Mouse (Mus musculus): ENCODE data around the gene Wdfy3.
"Not testable (repeated sequence)": the region's sequence is repeated elsewhere in the genome, so short reads cannot be mapped to it uniquely, and the experiment has no call there.

The Wdfy3 gene

GRCm38 (mm10) chr5:102069767-102070413 is at the start of gene Wdfy3:
Gene Wdfy3, minus strand, starts transcription at chr5:102069921.
- DNase-seq (ENCODE audit: inconsistent ontology term) = peak; percentile 96

DNA sequence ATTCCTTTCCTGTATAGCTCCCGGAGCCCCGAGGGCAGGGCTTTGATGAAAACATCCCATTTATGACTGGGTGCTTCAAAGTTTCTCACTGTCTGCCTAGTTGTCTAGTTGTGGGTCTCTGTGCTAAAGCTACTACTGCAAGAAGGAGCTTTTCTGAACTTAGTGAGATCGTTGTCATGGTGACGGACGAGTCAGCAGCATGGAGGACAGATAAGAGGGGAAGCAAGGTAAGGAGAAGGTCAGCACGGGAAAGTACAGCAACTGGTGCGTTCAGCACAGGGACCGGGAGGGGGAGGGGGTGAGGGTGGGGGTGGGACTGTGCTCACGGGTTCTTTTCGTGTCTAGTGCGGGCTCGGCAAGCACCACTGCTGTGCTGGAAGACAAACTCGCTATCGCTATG is 43.3 kb upstream of the Wdfy3 start:
- DNase-seq (ENCODE audit: inconsistent ontology term) = no peak

DNA sequence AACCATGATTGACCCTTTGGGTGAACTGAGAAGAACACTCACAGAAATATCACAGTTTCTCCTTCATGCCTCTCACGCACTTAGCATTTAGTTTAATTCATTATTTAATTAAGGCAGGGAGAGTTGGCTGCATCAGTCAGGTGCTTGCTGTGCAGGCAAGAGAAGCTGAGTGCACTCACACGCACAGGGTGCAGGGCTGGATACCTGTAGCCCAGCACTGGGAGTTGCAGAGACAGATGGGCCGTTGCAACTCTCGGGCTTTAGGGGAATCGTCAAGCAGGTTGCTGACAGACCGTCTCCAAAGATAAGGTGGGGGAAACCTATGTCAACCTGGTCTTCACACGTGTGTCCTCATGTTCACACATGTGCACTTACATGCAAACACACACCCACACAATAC is 42.3 kb upstream of the Wdfy3 start:
- DNase-seq (ENCODE audit: inconsistent ontology term) = no peak

- DNase-seq (ENCODE audit: inconsistent ontology term) = no peak
Observed at GRCm38 (mm10) chr5:102110031-102110430, 40.3 kb upstream of the Wdfy3 start.

GRCm38 (mm10) chr5:102105919-102106318 is 36.2 kb upstream of the Wdfy3 start:
- no peak for DNase-seq (ENCODE audit: inconsistent ontology term)

DNA sequence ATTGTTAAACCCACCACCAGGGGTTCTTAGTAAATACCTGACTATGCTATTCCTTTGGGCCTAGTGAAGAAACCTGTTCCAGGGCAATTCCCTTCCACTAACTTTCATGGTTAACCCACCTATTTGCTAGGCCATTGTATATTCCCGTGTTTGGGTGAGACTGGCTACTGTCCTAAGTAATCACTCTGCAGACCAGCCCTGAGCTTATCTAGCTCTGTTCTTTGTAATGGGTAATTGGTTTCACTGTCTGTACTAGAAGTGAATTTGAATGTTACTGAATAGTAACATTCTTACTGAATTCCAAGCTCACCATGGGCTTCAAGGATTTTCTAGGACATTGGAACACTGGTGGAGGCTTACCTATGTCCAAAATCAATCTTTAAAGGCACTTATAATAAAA is 32.1 kb upstream of the Wdfy3 start:
- DNase-seq (ENCODE audit: inconsistent ontology term) = not testable (repeated sequence)

- no peak for DNase-seq (ENCODE audit: inconsistent ontology term)
Observed at GRCm38 (mm10) chr5:102100246-102101241, 30.8 kb upstream of the Wdfy3 start.

GRCm38 (mm10) chr5:102095576-102095975 is 25.9 kb upstream of the Wdfy3 start:
- no peak for DNase-seq (ENCODE audit: inconsistent ontology term)

DNA sequence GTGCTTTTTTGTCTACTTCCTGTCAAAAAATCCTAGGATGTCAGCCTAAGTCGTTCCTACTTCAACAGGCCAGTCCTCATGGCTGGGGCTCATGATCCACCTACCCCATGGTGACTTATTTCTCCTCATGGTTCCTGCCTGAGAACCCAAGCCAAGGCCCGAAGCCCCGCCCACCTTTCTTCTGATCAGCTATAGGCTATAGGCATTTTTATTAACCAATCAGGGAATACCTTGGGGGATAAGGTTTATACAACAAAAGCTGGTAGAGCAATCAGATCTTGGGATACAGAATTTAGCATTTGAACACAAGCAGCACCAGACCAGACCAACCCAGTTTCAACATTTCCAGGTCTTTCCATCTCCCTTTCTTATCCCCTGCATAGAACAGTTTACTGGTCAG is 21.0 kb upstream of the Wdfy3 start:
- no peak for DNase-seq (ENCODE audit: inconsistent ontology term)

DNA sequence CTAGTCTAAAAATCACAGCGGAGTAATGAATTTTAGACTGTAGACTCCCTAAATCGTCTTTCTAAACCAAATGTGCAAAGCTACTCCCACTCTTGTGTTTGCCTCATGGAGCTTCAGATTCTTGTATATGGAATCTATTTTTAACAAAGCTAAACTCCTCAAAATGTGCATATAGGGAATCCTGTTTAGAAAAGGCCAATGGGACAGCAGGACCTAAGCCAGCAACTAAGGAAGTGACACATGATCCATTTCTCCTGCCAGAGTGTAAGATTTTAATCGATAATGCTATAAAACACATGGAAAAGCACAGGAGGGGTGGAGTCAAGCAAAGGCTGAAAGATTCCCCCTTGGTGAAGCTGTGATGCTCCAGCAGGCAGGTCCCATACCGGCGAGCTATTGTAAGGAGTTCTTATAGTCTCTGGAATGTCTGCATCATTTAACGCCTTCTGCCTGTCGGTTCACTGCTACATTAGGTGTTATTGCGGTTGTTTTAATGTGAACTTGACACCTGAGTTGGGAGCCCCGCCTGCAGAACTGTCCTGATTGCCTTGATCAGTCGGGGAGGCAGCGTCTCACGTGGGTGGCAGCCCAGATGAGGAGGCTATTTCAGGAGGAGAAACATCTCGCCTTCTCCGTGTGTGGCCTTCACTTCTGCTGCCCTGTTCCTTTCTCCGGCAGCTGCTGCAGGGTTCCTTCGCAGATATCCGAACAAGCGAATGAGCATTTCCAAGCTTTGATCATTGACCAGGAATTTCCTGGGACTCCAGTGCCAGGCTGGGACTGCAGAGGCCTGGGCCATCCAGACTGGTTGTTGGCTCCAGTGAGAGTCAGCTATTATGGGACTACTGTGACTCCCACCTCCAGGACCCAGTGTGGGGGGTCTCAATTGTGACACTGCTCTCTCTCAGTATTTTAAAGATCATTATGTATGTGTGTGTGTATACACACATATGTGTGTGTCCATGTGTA is 15.3 kb upstream of the Wdfy3 start:
- DNase-seq (ENCODE audit: inconsistent ontology term) = no peak

GRCm38 (mm10) chr5:102074086-102074485 is 4.4 kb upstream of the Wdfy3 start:
- peak; percentile 50 for DNase-seq (ENCODE audit: inconsistent ontology term)

- DNase-seq (ENCODE audit: inconsistent ontology term) = no peak
Observed at GRCm38 (mm10) chr5:102072057-102072456, 2.3 kb upstream of the Wdfy3 start.

DNA sequence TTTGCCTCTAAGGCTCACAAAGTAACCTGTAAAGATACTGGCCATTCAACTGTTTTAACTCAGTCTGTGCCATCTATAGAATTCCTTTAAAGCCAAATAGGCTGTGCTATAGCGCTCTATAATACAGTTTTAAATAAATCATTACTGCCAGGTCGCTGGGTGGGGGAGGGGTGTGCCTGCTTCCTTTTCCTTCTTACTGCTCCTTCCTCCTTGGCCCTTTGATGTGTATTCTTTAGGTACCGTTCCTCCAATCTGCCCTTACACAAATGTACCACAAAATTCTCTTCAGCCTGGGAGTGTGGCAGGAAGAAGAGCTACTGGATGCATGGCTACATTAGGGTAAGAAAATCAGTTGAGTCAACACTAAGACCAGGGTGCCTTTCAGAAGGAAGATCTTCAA is 1.5 kb upstream of the Wdfy3 start:
- no peak for DNase-seq (ENCODE audit: inconsistent ontology term)

- DNase-seq (ENCODE audit: inconsistent ontology term) = no peak
Observed at GRCm38 (mm10) chr5:102070788-102071187, 1.1 kb upstream of the Wdfy3 start.

DNA sequence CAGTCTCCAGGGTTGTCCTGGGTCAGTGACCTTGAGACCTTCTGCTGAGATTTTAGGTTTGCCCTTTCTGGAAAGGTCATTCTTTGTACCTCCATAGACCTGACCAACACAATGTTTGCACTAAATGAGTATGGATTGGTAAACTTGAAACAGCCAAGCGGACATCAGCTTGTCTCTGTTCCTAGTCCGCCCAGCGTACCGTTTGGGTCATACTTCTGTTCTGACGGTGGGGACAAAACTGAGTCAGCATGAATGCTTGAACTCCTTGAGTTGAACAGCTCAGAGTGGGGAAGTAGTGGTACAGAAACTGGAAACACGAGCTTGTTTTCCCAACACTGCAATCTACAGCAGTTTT is 670 bp upstream of the Wdfy3 start:
- peak; percentile 30 for DNase-seq (ENCODE audit: inconsistent ontology term)

GRCm38 (mm10) chr5:102069051-102069766 is 512 bp downstream of the Wdfy3 start:
- DNase-seq (ENCODE audit: inconsistent ontology term) = peak; percentile 75

DNA sequence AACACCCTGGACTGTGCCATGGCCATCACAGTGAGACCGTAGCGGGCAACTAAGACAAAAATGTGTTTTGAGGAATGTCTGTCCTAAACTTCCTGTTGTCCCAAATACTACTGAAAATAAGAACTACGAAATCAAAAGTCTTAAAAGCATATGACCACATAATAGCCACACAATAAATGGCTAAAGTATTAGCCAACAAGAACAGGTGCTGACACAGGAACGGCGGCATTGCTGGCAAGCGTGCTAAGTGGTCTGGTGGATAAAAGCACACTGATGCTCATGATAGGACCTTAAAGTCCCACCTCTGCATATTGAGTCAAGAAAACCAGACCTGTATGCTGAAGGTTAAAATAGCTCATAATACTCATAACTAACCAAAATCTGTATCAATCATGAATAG is 3.3 kb downstream of the Wdfy3 start:
- DNase-seq (ENCODE audit: inconsistent ontology term) = no peak

GRCm38 (mm10) chr5:102063013-102063752 is 6.5 kb downstream of the Wdfy3 start:
- no peak for DNase-seq (ENCODE audit: inconsistent ontology term)

- DNase-seq (ENCODE audit: inconsistent ontology term) = no peak
Observed at GRCm38 (mm10) chr5:102061816-102062215, 7.9 kb downstream of the Wdfy3 start.

DNA sequence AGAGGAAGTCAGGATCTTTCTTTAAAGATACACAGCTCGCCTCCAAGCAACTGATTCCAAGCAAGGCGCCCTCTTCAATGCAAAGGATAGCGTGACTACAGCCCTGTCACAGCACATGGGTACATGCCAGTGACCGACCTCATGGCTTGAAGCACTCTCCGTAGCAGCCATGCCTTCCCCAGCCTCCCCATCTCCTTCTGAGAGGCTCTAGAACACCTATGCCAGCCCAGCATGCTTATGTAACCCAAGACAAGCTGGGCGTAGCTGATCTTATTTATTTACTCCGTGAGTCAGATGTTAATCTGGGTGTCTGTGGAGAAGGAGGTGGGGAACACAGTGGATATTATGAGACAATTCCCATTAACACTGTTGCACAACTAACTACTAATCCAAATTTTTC is 13.8 kb downstream of the Wdfy3 start:
- DNase-seq (ENCODE audit: inconsistent ontology term) = peak; percentile 28
